Comparison of ENCODE assay signal across 8 mouse cellular contexts in genomic region chr7:92874761-92875408, GRCm38 (mm10). TPM values are rescaled to one million over a fixed set of nuclear protein-coding genes. Genes with fewer than 3 reads are reported as not detected.
A peak's percentile ranks its signal among the peaks of the same experiment; 100 is the strongest.
DNase-seq lines count a peak whose midpoint lies in the region; ATAC-seq lines count a peak whose summit lies in the region.

No protein-coding gene starts in this region.

- peak overlapping the region; percentile 82 for H3K9ac ChIP-seq in hindbrain, embryonic 13.5 days

- no peaks in the 10 kb centered on the region for H3K36me3 ChIP-seq in hindbrain, embryonic 13.5 days

- ATAC-seq in hindbrain, embryonic 13.5 days (ENCODE audit: low FRiP score): peak; percentile 92

- peaks cover 24% of the 10 kb centered on the region for H3K4me1 ChIP-seq in hindbrain, embryonic 13.5 days (replicated peaks)

- H3K27ac ChIP-seq in hindbrain, embryonic 13.5 days: peak overlapping the region; percentile 98

- WGBS in hindbrain, embryonic 13.5 days: 0% methylated on average over 29 of the region's 29 CpGs

- H3K4me3 ChIP-seq in hindbrain, embryonic 13.5 days: peak overlapping the region; percentile 60

- DNase-seq in NIH3T3 (ENCODE audit: low read depth): peak; percentile 93
- DNase-seq in cerebellum, postnatal 10 days: peak; percentile 92 to 95
- DNase-seq in frontal cortex, postnatal 10 days (ENCODE audit: low spot score in 2 of 2): peak; percentile 81 to 85
- DNase-seq in layer of hippocampus, postnatal 25 days (ENCODE audit: extremely low spot score in 1 of 2, low spot score in 1 of 2): peak; percentile 68 to 81
- DNase-seq in lung, postnatal 25 days (ENCODE audit: low spot score): peak; percentile 95
- DNase-seq in retina, embryonic 14.5 days (ENCODE audit: low spot score): peak; percentile 88
- DNase-seq in thymus, postnatal 4 days: peak; percentile 87

- H3K4me2 ChIP-seq in hindbrain, embryonic 13.5 days: peak overlapping the region; percentile 64

- H3K27me3 ChIP-seq in hindbrain, embryonic 13.5 days: no peaks in the 10 kb centered on the region

- H3K9me3 ChIP-seq in hindbrain, embryonic 13.5 days: no peaks in the 10 kb centered on the region

RNA-seq across cellular contexts. Expression of gene Prcp, which starts 0.6 kb away (rescaled TPM):
- 20.2 and 23.1 TPM in 2 replicates for polyA plus RNA-seq in hindbrain, embryonic 13.5 days (2015; fragmentation: Nextera tagmentation; extraction: Ambion mirVana)
- total RNA-seq in layer of hippocampus, postnatal 25 days (2021): 1 to 10 TPM; 7.3 to 9.8 TPM

RNA-seq across cellular contexts. Expression of gene Ddias, which starts 0.8 kb away (rescaled TPM):
- polyA plus RNA-seq in hindbrain, embryonic 13.5 days (2015; fragmentation: Nextera tagmentation; extraction: Ambion mirVana): 5.7 and 6.3 TPM in 2 replicates
- under 1 TPM; 0.57 to 0.73 TPM for total RNA-seq in layer of hippocampus, postnatal 25 days (2021)

Comparison
In these comparisons a context has a peak if more than half of its experiments do, and no peak if none do; other contexts are left out.
1. Peak in every context shown above with its lines: DNase-seq, ATAC-seq, H3K4me3 ChIP-seq and H3K27ac ChIP-seq.